Mouse (Mus musculus) frontal cortex, postnatal 25 days (tissue): ENCODE data around the gene En2.

Source experiments
- DNase-seq, 2 experiments: peaks; one replicate each; pipeline ENCODE4 v3.0.0; 2022; ENCODE audit warnings: low spot score in 2 of 2

The En2 gene

DNA sequence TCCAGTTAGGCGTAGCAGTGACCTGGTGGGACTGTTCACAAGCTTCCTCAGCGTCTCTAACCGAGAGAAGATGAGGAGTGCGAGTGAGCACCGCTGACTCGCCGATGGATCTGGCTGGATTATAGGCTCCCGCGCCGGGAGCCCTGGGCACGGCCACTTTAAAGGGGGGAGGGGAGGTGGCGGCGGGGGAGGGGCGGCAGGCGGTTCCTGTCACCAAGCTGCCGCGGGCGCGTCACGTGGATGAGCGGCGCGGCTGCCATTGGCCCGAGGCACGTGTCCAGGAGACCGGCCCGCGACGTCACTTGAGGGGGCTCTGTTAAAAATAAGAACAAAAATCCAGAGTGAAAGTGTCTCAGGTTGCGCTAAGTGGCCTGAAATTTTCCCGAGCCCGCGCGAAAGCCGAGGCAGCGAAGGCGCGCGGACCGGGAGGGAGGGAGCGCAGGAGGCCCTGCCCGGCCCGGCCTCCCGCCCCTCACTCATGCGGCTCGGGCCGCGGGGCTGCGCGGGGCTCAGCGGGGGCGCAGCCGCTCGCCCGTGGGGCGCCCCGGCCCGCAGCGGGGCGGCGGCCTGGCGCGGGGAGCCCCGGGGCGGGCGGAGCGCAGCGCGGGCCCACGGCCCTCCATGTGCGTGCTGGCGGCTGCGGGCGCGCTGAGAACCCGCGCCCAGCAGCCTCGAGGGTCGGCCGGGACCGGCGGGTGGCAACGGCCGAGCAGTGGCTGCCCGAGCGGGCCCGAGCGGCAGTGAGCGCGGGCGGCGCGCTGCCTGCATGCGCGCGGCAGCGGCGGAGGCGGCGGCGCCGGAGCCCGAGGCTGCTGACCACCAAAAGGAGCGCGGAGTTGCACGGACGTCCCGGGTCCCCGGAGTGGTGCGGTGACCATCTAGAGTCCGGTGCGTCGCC is at the start of gene En2:
TSS of gene En2 (plus strand) at position 337 of the 898 bp plus-strand sequence.
- DNase-seq, result no peak

DNA sequence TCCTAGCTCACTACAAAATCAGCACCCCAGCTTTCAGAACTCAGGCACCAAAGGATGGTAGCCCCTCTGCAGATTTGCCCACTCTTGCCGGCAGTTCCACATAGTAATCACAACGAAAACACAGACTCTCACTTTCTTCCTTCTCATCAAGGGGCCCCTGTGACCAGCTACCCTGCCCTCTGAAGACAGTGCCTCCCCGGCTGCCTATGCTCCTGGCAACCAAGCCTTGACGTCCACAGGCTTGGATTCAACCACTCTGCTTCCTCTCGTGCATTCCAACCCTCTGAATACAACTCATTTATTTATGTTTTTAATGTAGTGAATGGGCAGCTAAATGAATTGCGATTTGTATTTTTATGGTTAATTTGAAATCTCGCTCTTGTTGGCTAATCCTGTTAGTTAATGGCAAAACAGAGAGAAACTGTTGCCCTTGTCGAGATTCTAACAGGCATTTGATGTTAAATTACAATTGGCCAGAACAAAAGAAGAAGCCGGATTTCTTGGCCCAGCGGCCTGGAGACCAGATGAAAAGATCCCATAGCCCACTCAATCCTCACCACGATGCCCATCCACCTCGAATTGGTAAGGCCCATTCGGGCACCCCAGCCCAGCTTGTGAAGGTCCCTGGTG is 48.1 kb upstream of the En2 start:
- DNase-seq, result no peak

DNA sequence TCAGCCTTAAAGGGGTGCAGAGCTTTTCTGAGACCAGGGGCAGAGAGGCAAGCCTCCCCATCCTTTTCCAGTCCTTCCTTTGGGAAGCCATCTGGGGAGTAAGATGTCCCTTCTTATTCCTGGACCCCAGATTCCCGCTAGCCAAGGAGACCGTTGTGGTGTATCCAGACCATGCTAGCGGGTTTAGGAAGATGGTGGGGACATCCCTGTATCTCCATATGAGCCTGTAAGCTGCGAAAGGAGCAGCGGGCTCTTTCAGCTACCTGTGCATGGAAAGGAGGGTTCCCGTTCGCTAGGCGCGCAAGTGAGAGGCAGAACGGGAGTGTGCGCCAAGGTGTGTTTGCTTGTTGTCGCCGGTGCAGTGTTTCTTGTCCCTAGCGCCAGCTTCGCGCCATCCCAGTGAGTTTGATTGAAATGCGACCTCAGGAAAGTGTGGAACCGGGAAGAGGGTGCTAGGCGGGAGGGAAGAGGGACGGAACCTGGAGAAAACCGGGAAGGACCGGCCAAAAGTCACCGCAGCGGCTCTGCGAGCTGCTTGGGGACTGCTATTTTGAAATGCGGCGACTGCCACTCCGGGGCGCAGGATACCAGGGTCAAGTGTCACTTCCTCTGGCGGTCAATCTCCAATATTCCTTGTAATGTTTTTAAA is 47.5 kb upstream of the En2 start:
- no peak for DNase-seq

DNA sequence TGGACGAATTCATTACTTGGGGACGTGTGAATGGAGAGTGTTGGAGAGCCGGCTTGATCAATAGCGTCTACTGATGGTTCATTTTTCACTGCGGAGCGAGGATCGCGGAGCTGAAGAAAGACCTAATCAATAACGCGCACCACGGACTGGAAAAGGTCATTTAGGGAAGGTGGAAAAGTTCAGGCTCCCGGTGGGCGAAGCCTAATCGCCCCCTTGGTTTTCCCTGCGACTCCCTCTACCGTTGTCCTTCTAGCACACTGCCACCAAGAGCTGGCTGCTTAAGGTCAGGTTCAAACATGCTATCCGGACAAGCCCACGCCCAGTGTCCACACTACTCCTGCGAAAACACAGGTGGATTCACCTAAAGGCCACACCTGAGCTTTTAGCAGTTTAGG is 47.0 kb upstream of the En2 start:
- no peak for DNase-seq

DNA sequence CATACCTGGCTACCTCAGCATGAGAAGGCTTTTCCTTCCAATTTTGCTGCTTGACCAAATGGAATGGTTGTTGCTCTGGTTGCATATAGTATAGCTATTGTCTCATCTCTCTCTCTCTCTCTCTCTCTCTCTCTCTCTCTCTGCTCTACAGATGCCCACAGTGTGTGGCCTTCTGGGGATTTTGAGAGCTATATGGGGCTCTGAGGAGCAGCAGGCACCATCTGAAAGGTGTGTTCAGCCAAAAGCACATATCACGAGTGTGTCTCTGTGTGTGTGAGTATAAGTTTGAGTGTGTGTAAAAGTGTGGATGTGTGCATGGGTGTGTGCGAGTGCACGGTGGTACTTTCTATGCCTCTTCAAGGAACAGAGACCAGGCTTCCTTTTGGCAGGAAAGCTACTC is 45.9 kb upstream of the En2 start:
- DNase-seq, result no peak

DNA sequence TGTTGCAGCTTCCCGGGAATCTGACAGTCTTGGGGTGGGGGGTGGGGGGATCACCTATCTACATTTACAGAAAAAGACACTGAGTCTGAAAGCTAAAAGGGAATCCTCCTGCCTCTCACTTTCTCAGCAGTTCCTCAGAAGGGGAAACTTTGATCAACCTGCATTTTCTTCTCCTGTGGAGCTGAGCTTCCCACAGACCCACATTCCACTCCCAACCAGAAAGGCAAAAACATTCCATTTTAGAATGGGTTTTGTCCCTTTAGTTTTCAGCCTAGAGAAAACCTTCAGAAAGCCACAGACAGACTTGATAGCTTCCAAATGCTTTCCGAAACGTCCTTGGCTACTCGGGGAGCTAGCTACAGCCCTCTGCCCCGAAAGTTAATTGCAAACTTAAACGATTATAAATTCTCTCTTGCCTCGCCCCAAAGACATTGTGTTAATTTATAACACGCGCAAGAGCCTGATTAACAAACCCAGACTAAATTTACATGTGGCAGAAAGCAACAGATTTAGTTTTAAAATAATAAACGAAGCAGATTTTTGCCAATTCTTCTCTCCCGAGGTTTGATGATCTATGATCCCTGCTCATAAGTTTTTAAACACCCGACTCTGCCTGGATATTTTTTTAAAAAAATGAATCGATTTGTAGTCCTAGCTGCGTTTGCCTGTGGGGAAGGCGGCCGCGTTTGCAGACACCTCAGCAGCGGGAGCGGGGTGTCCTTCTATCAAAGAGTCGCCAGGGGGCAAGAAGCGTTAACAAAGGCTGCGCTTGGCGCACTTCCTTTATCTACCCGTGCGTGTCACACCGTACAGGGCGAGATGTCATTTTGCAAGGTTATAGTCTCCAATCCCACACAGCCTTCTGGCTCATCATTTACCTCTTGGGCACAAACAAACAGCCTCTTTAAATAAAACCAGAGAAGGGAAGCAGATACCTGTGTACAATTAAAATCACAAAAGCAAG is 42.7 kb upstream of the En2 start:
- DNase-seq, result no peak

DNA sequence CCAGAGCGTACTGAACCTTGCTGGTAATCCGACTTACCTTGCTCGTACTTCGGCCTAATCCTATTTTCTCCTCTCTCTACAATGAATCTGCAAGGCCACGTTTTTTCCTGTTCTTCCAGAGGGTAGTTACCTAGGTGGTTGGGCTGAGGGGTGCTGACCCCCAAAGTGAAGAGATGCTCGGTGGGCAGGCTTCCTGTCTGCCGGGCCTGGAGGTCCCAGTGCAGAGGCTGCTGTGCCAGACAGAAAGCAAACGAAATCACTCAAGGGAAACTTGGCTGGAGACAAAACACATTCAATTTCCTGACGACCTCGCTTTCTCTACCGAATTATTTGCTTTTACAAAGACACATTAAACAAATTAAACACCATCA is 42.1 kb upstream of the En2 start:
- DNase-seq, result no peak

DNA sequence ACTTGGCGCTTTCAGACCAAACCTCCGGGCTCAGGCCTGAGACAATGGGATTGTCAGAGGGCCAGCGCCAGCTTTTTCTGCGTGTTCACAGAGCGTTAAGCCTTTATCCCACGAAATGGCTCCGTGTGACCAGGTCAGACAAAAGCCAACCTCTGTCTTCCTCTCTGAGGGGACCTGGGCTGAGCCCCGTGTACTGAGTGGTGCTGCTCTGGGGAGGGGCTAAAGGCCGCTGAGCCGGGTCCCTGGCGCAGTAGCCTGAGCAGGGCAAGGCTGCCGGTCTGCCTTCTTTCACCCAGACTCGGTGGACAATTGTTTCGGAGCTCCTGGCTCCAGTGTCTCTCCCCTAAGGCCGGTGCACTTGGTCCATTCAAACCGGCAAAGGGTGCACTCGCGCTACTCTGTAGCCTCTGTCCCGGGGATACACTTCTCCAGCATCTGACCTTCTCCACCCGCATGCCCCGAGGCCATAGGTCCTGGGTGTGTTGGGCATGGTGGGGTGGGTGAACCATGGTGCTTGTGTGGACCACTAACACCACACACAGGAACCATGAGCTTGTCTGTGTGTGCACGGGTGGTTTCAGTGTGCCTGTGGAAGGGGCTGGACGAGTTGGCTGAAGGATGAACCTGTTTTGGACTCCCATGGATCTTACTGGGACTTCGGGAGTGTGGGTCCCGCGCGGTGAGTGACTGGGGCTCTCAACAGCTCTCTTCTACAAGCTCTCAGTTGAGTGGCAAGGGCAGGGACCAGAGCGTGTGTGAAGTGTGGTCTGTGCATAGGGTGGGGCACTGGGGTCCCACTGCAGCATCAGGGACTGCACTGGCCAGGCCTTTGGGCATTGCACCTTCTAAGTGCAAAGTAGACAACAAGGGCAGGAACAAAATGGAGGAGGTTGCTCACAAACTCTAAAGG is 40.9 kb upstream of the En2 start:
- DNase-seq, result no peak

DNA sequence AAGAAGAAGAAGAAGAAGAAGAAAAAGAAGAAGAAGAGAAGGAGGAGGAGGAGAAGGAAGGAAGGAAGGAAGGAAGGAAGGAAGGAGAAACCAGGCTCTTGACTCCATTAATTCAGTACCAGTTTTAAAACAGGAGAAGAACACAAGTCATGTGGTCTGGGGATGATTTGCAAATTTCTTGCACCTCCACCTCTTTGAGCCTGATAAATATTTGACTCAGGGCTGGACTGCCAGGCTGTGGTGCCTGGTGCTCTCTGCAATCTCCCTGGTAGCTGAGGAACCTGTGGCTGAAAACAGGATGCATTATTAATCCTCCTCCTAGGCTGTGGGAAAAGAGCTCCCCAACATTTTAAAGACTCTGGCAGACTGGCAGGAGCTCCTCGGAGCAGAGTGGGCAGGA is 36.6 kb upstream of the En2 start:
- DNase-seq, result no peak

DNA sequence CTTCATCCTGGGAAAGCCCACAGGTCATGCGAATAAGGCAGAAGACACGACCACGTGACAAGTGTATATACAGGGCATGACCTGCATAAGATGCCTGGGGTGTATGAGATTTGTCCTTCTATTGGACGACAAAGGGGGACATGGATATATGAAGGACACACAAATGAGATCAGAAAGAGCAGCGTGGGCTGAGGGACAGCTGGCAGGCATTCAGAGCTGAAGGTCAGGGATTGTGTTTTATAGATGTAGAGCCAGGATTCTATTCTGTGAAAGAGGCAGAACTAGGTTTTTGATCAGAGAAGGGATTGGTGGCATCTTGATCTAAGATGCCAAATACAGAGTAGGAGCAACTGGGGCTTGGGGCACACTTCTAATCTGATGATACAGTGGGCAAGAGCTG is 33.3 kb upstream of the En2 start:
- no peak for DNase-seq

DNA sequence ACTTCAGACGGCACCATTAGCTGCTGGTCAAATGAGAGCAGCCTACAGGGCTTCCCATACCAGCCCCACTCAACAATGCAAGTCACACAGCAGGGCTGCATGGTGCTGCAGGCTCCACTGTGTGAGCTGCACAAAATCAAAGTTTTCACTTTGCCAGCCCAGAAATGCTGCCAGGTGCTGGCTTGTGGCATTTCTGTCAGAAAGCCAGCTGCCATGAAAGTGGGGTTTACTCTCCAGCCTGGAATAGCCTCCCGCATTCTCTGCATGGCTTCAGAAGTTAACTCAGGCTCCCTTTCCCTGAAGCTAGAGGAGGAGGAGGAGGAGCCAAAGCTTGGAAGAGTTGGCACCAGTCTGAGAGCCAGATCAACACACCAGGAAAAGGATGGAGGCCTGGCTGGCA is 29.1 kb upstream of the En2 start:
- no peak for DNase-seq

DNA sequence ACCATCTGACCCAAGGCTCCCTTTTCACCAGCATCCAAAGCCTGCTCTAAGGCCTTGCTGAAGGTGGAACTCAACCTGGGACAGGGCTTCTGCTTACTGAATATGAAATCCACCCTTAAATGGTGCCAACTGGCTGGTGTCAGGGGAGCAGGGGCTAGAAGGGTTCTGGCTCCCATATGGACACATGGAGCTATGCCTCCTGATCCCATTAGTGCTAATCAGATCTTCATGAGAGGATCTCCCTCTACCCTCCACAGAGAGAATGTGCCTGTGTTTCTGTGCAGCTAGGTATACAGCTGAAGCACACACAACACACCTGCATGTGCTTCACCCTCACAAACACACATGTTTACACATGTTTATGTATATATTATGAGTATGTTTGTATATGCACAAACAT is 20.9 kb upstream of the En2 start:
- no peak for DNase-seq

DNA sequence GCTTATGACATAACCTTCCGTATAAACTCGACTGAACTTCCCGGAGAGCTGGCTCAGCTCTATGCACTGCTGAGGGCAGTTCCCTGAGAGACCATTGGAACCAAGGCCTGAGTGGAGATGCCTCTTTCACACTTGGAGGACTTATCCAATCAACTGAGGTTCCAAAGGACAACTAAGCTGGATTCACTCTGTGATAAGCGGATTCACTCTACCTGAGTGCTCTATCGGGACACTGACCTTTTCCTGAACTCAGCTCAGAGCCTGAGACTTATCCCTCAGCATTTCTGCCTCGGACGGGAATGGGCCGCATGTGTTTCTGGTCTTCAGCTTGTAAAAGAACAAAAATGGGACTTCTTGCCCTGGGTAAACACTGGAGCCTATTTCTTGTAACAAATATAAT is 19.5 kb upstream of the En2 start:
- no peak for DNase-seq

DNA sequence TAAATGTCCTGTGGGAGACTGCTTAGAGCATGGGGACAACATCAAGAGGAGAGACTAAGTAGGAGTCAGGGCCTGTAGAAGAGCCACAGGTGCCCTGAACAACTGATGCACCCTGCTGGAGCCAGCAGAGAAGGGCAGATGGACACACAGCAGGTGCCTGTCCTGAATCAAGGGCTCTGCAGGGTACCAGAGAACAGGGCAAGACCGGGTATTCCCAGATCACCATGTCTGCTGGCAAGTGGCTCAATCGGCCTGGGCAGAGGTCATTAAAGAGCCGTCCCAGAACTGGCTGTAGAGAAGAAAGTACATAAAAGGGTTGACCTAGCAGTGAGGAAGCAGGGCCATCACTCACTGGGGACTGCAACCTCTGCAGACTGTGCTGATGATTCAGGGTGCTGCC is 17.0 kb upstream of the En2 start:
- DNase-seq, result no peak

DNA sequence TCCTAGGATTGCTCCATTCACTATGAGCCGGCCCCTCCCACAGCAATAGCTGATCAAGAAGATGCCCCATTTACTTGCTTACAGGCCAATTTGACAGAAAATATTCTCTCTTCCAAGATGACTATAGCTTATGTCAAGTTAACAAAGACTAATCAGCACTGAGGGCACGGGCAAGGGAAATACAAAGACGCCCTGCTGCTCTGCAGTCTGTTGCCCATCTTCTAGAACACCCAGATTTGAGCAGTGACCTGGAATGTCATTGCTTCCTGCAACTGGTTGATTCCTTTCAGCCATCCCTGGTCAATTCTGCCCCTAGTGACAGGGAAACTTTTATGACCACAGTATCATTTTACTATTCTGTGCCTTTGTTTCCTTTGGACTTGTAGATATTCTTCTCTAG is 16.1 kb upstream of the En2 start:
- no peak for DNase-seq

DNA sequence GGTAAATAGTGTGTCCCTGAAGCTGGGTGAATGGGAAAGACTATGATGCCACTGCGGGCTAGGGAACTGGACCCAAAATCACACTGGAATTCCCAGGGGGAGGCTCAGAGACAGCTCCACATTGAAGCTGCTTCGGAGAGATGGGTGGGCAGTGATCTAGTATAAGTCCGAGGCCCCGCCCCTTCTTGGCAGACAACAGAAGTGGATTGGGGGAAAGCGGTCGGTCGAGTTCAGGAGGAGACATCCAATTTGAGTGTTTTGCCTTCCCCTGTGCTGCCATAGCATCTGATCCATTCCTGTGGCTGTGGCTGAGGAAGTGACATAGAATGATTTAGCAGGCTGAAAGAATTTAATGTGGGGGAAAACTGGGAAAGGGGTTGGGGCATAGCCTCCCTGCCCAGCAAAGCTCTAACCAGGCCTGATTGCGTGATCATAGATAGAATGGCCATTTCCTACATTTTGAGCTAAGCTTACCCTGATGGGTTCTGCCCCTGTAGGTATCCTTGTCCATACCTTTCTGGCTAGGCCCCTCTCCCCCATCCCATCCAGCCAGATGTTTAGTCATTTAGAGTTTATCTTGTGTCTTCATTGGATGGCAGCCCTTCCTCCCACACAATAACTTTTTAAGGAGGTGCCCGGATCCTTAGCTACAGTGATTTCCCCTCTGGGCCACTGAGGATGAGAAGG is 8.3 kb upstream of the En2 start:
- DNase-seq, result no peak

DNA sequence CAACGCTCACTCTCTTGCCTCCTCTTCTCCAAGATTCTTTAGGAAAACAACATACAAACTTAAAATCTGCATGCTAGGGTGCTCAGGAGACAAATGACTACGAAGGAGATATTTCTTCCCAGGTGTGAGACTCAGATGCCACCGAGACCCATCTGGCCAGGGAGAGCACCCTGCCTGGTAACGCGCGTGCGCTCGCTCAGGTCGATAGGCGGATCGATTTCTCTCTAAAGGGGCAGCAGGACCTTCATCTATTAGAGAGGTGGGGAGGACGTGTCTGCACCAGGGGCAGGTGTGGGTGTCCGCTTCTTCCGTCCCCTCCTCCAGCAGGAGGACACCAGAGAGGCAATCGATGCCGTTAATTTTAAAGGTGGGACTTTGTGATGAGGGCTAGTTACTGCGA is 7.7 kb upstream of the En2 start:
- DNase-seq, result no peak

DNA sequence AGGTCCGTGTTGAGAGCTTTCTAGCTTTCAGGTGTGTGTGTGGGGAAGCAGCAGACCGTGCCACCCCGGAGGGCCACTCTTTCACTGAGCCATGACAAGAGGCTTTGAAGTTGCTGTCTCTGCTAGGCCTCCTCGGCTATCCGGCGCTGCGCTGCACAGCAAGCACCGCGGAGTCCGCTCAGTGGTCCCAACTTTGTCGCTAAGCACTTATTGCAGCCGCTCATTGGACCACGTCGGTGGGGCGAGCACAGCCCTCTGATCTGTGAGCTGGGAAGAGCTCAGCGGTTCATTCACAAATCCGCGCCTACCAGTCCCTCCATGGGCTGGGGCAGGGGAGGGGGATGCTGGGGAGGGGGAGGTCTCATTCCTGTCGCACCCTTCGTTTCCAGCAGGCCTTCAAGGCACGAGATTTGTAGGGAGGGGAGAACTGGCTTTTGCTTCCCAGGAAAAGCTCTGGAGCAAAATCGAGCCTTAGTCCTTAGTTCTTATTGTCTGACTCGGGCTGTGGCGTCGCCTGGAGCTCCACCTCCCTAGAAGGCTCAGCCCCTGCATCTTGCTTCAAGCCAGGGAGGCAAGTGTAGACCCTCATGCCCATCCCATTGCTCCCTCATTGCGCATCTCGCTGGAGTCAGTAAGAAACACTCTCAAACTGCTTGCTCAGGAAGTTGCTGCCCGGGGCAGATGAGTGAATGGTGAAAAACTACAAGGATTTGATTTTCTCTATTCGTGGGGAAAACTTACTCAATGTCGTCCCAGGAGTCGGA is 7.0 kb upstream of the En2 start:
- DNase-seq, result no peak

DNA sequence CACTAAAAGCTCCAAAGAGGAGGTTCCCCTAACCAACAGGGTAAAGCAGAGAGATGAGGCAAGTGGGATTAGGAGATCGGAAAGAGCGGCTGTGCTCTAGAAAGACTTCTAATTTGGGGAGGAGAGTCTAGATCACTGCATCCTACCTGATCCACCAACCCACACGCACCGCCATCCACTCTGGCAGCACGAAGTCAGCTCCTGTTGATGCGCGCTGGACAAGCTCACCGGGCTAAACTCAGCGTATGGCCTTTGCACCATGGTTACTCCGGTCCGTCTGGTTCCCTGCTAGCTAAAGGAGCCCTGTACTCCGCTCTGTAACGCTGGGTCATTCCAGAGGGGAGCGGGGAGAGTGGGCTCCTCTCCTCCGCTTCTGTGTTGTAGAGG is 6.4 kb upstream of the En2 start:
- no peak for DNase-seq
